Mouse (Mus musculus) adrenal gland, postnatal 4 days (tissue): ENCODE measurements around the gene Chd6. TPM values are rescaled to one million over a fixed set of nuclear protein-coding genes. Genes with fewer than 3 reads are reported as not detected.

ENCODE experiments used
- DNase-seq, 2 experiments: peaks; one replicate each; pipeline ENCODE4 v3.0.0; 2021 to 2022; ENCODE audit warnings: low spot score in 2 of 2, mixed read lengths in 2 of 2
- total RNA-seq, 2 experiments: library from RNA; stranded (reverse); gene quantifications; 2 replicates each; pipeline ENCODE4 v1.2.3; 2021

The Chd6 gene
- total RNA-seq, 2 experiments from 2014 or later: 57.8 to 62.7 TPM

GRCm38 (mm10) chr2:161076262-161076661 lies 32.6 kb downstream of the Chd6 start:
- no peak for DNase-seq

- no peak for DNase-seq
These were observed 33.3 kb downstream of the Chd6 start for GRCm38 (mm10) chr2:161075553-161075952.

- DNase-seq: no peak
These were observed 42.6 kb downstream of the Chd6 start for GRCm38 (mm10) chr2:161066097-161066759.

- DNase-seq: no peak
These were observed 43.3 kb downstream of the Chd6 start for GRCm38 (mm10) chr2:161065594-161065993.

DNA sequence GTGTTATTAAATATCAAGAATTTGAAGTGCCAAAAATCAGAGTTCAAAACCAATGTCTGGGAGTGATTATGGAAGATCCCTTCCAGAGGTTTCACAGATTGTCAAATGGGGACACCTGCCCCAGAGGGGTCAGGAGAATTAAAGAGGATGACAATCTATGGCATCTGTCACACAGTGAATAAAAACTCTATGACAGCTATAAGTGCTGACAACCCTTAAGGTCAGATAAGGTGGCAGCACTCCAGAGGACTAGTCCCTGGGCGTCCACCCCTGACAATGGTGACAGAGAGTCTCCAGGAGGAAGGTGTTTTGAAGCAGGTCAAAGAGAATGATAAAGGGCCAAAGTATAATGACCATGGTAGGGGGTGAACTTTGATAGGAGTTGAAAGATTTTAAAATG lies 44.0 kb downstream of the Chd6 start:
- DNase-seq: no peak

- DNase-seq: no peak
These were observed 50.0 kb downstream of the Chd6 start for GRCm38 (mm10) chr2:161058841-161059240.

DNA sequence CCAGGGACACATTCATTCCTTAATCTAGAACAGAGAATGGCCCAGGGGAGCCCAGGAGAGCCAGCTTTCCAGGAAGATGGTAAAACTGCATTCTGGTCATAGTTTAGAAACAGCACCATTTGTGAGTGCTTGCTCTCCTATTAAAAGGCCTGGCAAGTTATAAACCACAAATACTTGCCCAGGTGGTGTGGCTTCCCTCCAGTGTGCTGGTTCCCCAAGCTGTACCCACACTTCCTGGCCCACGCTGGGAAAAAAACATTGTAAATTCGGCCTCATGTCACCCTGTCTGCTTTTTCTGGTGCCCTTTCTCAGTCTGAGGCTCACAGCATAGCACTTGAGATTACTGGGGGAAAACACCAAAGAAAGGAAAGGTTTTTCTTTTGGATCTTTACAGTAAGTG lies 55.1 kb downstream of the Chd6 start:
- DNase-seq: no peak

- DNase-seq: no peak
These were observed 56.7 kb downstream of the Chd6 start for GRCm38 (mm10) chr2:161052175-161052574.

GRCm38 (mm10) chr2:161049426-161049825 lies 59.4 kb downstream of the Chd6 start:
- no peak for DNase-seq

- DNase-seq: no peak
These were observed 64.2 kb downstream of the Chd6 start for GRCm38 (mm10) chr2:161044492-161045201.

DNA sequence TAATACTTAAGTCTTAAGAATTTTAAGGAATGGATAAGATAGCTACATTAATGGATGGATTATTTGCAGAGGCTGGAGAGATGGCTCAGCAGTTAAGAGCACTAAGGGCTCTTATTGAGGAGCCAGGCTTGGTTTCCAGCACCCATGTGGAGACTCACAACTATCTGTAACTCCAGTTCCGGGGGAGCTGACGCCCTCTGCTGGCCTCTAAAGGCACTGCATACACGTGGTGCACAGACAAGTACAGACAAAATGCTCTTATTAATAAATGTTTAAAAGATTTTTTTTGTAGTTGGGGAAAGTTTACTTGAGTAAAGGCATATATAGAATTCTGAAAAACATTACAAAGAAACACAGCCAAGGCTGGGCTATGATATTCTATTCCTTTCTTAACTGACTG lies 66.0 kb downstream of the Chd6 start:
- DNase-seq: no peak

DNA sequence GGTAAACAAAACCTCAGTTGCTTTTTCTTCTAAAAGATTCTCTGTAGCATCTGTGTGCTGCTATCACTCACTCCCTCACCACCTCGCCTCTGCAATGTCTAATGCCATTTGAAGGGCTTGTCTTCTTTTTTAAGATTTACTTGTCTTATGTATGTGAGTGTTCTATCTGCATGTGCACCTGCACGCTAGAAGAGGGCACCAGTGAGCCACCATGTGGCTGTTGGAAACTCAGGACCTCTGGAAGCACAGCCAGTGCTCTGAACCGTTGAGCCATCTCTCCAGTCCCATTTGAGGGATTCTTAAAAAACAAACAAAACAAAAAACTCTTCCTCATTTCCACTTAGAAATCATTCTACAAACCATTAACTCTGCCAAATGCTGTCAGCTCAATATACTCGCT lies 68.1 kb downstream of the Chd6 start:
- DNase-seq: no peak

DNA sequence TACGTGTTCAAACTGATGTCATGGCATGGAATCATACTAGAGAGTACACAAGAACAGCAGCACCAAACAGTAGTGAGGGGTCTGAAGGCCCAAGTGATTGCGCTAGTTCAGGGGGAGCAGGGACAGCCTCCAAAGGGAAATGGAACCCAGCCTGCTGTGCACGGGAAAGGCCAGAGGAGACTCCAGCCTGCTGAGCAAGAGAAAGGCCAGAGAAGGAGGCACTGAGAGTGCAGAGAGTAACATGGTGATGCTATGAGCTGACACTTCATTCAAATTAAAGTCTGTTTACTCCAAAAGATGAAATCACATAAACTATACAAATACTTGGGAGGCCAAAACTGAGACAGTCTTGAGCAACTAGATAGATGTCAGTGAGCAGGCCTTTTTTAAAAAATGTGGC lies 71.1 kb downstream of the Chd6 start:
- DNase-seq: no peak

GRCm38 (mm10) chr2:161033141-161033540 lies 75.7 kb downstream of the Chd6 start:
- no peak for DNase-seq

- DNase-seq: no peak
These were observed 76.5 kb downstream of the Chd6 start for GRCm38 (mm10) chr2:161032394-161032793.

DNA sequence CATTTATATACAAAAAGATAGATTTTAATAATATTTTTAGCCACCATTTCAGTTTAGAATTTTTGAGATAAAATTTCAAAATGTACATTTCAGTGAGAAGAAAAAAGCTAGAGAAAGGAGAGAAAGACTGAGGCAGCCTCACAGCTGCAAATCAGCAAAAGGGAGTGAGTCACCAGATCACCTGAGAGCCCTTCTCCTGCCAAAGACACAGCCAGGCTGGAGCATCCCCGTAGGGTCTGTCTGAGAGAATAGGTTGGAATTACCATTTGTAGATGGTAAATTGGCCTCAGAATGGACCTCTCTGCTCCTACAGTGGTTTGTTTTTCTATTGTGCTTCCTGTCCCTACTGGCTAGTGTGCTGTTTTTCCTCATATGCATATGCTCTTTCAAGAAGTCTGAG lies 84.3 kb downstream of the Chd6 start:
- DNase-seq: no peak

DNA sequence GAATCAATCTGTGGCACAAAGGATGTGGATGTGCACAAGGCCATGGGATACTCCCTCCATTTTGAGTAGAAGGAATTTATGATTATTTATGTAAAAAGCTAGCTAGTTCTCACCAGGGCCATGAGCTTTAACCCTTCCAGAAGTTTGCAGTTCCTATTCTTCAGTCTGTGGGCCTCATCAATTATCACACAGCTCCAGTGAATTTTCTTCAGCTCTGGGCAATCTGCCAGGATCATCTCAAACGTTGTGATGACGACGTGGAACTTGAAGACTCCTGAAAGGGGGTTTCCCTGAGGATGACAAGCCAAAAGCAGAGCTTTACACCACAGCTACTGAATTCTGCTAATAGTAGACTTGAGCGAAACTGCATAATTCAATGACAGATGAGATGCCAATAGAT lies 91.0 kb downstream of the Chd6 start:
- DNase-seq: no peak

- DNase-seq: no peak
These were observed 96.2 kb downstream of the Chd6 start for GRCm38 (mm10) chr2:161012577-161013251.

DNA sequence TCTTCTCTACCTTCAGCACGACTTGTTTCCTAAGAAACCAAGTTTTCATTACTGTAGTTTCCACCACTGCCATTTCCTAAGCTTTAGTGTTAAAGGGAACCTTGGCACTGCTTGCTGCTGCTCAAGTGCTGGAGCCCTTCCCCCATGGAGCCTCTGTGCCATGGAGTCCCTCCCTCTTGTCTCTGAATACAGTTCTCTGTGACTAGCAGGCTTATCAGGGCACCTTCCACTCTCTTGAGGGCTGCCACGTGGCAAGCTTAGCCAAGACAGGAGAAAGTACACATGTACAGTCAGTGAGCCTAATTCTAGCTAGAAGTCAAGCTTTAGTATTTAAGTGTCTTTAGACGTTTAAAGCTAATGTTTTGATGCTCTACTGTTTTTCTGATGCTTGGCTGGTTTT lies 104.5 kb downstream of the Chd6 start:
- DNase-seq: no peak

DNA sequence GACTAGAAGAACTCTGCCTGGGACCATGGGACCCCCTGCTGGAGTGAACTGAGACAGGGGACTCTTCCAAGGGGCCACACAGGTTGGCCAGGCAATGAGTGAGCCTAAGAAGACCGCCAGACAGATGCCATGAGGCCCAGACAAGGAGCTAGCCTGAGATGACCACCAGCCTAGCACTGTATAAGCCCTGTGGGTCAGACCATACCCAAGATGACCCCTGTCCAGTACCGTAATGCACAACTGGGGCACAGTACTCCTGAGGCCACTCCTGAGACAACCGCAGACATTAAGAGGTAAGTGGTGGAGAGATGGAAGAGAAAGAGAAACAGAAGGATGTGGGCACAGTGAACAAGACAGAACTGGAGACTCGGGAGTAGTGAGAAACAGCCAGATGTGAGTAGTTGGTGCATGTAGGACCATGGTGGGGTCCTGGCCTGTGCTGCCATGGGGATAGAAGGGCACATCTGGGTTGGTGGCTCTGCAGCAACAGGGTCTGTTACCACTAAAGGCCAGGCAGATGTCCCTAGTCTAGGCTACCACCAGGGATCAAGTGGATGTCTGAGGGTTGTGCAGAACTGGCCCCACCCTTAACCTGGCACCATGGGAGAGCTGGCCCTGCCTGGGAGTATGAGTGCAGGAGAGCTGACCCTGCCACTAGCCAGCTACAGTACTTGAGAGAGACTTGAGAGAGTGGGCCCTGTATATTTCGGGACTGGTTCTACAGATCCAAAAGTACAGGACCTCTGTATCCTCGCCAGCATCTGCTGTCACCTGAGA lies 111.7 kb downstream of the Chd6 start:
- DNase-seq: no peak

GRCm38 (mm10) chr2:160994181-160994580 lies 114.7 kb downstream of the Chd6 start:
- DNase-seq: no peak

- DNase-seq: no peak
These were observed 116.4 kb downstream of the Chd6 start for GRCm38 (mm10) chr2:160992465-160992864.
